Mouse (Mus musculus) gastrocnemius, postnatal 4 days (tissue): ENCODE results near the gene Cyp3a16. TPM values are rescaled to one million over a fixed set of nuclear protein-coding genes. Genes with fewer than 3 reads are reported as not detected.
"Not testable (repeated sequence)": the region's sequence is repeated elsewhere in the genome, so short reads cannot be mapped to it uniquely, and the experiment has no call there.

Experiments used
- DNase-seq, 2 experiments: peaks; one replicate each; pipeline ENCODE4 v3.0.0; 2021 to 2022; ENCODE audit warnings: low spot score in 2 of 2, mixed read lengths in 2 of 2
- long read RNA-seq, 2 experiments: library from polyadenylated mRNA; stranded (forward); transcript quantifications; one replicate each; pipeline ENCODE4 v2.0.0; 2021
- total RNA-seq, 2 experiments: library from RNA; stranded (reverse); gene quantifications; 2 replicates each; pipeline ENCODE4 v1.2.3; 2021

The Cyp3a16 gene
- total RNA-seq, result under 1 TPM in 1 of 2 experiments, not detected in 1; 0.52 TPM
- long read RNA-seq, experiment 1, result 0 reads
- long read RNA-seq, experiment 2, result 0 reads

- DNase-seq, result not testable (repeated sequence)
These were observed at the start of gene Cyp3a16 for GRCm38 (mm10) chr5:145469623-145470022. Gene Cyp3a16 (minus strand): TSS chr5:145469723.

- no peak for DNase-seq
These were observed 20.8 kb upstream of the Cyp3a16 start for GRCm38 (mm10) chr5:145490300-145490699.

GRCm38 (mm10) chr5:145464304-145465088 is 5.0 kb downstream of the Cyp3a16 start:
- DNase-seq, result no peak

GRCm38 (mm10) chr5:145462321-145462720 is 7.2 kb downstream of the Cyp3a16 start:
- no peak for DNase-seq

GRCm38 (mm10) chr5:145454389-145454788 is 15.1 kb downstream of the Cyp3a16 start:
- no peak for DNase-seq

- no peak for DNase-seq
These were observed 35.8 kb downstream of the Cyp3a16 start for GRCm38 (mm10) chr5:145433688-145434087.

GRCm38 (mm10) chr5:145431004-145431403 is 38.5 kb downstream of the Cyp3a16 start:
- DNase-seq, result no peak

- DNase-seq, result no peak
These were observed 47.2 kb downstream of the Cyp3a16 start for GRCm38 (mm10) chr5:145422287-145422686.

- not testable (repeated sequence) for DNase-seq
These were observed 54.1 kb downstream of the Cyp3a16 start for GRCm38 (mm10) chr5:145415416-145415815.

Other genes with a start within 250 kb of the Cyp3a16 start
- 10 to 100 TPM; 19.0 to 22.9 TPM for gene Zfp655, start 238.0 kb downstream of the Cyp3a16 start, total RNA-seq
- gene Zscan25, start 189.2 kb downstream of the Cyp3a16 start, total RNA-seq, result 10 to 100 TPM; 12.6 to 15.4 TPM
- gene Cyp3a57, start 124.4 kb downstream of the Cyp3a16 start, total RNA-seq, result not detected
- not detected for gene Cyp3a41b, start 115.0 kb upstream of the Cyp3a16 start, total RNA-seq